Mouse (Mus musculus) embryonic stem cell, embryonic (primary cell): Measurements from ENCODE around the gene Kcnj10.

Experiments
- CTCF ChIA-PET, 4 experiments: fragments of 300-600 bp in 2 of 4; fragments of 350-600 bp in 2 of 4; sonication (Branson Sonifier 250); formaldehyde crosslinking; loops; one replicate each; lab custom pipeline; 2022; ENCODE audit warnings: inconsistent platforms in 2 of 4; lab: Charles Lee
- POLR2A ChIA-PET, 4 experiments: fragments of 300-600 bp in 2 of 4; fragments of 350-600 bp in 2 of 4; sonication (Branson Sonifier 250); formaldehyde crosslinking; loops; one replicate each; lab custom pipeline; 2022; ENCODE audit warnings: antibody characterized with exemption in 4 of 4, inconsistent platforms in 1 of 4; lab: Charles Lee

Kcnj10 gene

GRCm38 (mm10) chr1:172306885-172307284 is 34.1 kb upstream of the Kcnj10 start:
- ChIA-PET CTCF (interaction anchor here in 2 of 4 experiments (0.6 to 1.6 kb wide), 9 partner anchors 10 to 927 kb away, joined by 3 to 9 read pairs (median 3); no protein-coding TSS in a partner anchor), POLR2A (interaction anchor here (0.6 to 2.1 kb wide), 10 partner anchors 9 to 180 kb away, joined by 3 to 8 read pairs (median 4); partner anchors contain the start of genes Atp1a2 (in 2 of the 4), Dcaf8 (in 1 of the 4) and Pex19 (in 1 of the 4))

- CTCF ChIA-PET, result interaction anchor here in 2 of 4 experiments (0.6 to 1.6 kb wide), 14 partner anchors 17 to 482 kb away, joined by 3 to 9 read pairs (median 4); no protein-coding TSS in a partner anchor
- POLR2A ChIA-PET, result interaction anchor here in 3 of 4 experiments (0.5 to 2.1 kb wide), 15 partner anchors 10 to 181 kb away, joined by 3 to 8 read pairs (median 4); partner anchors contain the start of genes Atp1a2 (in 2 of the 3), Dcaf8 (in 2 of the 3), Igsf8 (in 1 of the 3) and Pex19 (in 1 of the 3)
Measured at GRCm38 (mm10) chr1:172307936-172308335, 33.1 kb upstream of the Kcnj10 start.

- CTCF ChIA-PET, result interaction anchor here in 2 of 4 experiments (0.6 to 4.6 kb wide), 14 partner anchors 16 to 482 kb away, joined by 3 to 17 read pairs (median 4); no protein-coding TSS in a partner anchor
Measured at GRCm38 (mm10) chr1:172308409-172308808, 32.6 kb upstream of the Kcnj10 start.

GRCm38 (mm10) chr1:172309699-172310398 is 31.2 kb upstream of the Kcnj10 start:
- ChIA-PET CTCF (interaction anchor here (0.6 to 4.6 kb wide), 31 partner anchors 9 to 1110 kb away, joined by 3 to 25 read pairs (median 4); partner anchors contain the start of genes Atp1a2 (in 1 of the 4), Kcnj10 (in 1 of the 4), Pea15a (in 1 of the 4) and Pex19 (in 1 of the 4)), POLR2A (interaction anchor here in 3 of 4 experiments (0.5 to 3.4 kb wide), 22 partner anchors 9 to 524 kb away, joined by 3 to 19 read pairs (median 3); partner anchors contain the start of gene Dcaf8 (in 1 of the 3))

More at GRCm38 (mm10) chr1:172308409-172308808, 32.6 kb upstream of the Kcnj10 start:
- POLR2A ChIA-PET, result interaction anchor here in 3 of 4 experiments (0.5 to 2.1 kb wide), 15 partner anchors 8 to 169 kb away, joined by 3 to 8 read pairs (median 4); partner anchors contain the start of genes Atp1a2 (in 2 of the 3), Dcaf8 (in 2 of the 3) and Igsf8 (in 1 of the 3)

- POLR2A ChIA-PET, result interaction anchor here (0.6 to 3.4 kb wide), 40 partner anchors 8 to 294 kb away, joined by 3 to 19 read pairs (median 3); partner anchors contain the start of genes Dcaf8 (in 2 of the 4), Copa (in 1 of the 4), Ncstn (in 1 of the 4) and Pigm (in 1 of the 4)
- CTCF ChIA-PET, result interaction anchor here (0.5 to 4.6 kb wide), 33 partner anchors 9 to 1295 kb away, joined by 3 to 25 read pairs (median 4); partner anchors contain the start of genes Atp1a4 (in 1 of the 4), Kcnj10 (in 1 of the 4) and Pex19 (in 1 of the 4)
Measured at GRCm38 (mm10) chr1:172311248-172311906, 29.6 kb upstream of the Kcnj10 start.

- ChIA-PET CTCF (interaction anchor here (0.6 to 4.6 kb wide), 24 partner anchors 8 to 1295 kb away, joined by 3 to 25 read pairs (median 4); partner anchors contain the start of genes Kcnj10 (in 1 of the 4) and Pex19 (in 1 of the 4)), POLR2A (interaction anchor here (0.6 to 3.4 kb wide), 31 partner anchors 9 to 295 kb away, joined by 3 to 19 read pairs (median 3); partner anchors contain the start of genes Pigm (in 2 of the 4), Copa (in 1 of the 4), Dcaf8 (in 1 of the 4) and Kcnj10 (in 1 of the 4))
Measured at GRCm38 (mm10) chr1:172311921-172312767, 28.9 kb upstream of the Kcnj10 start.

- CTCF ChIA-PET, result interaction anchor here in 3 of 4 experiments (1.2 to 4.6 kb wide), 7 partner anchors 11 to 266 kb away, joined by 3 to 25 read pairs (median 12); partner anchors contain the start of gene Kcnj10 (in 1 of the 3)
- POLR2A ChIA-PET, result interaction anchor here in 3 of 4 experiments (0.6 to 3.4 kb wide), 19 partner anchors 11 to 189 kb away, joined by 3 to 19 read pairs (median 3); partner anchors contain the start of genes Pex19 (in 2 of the 3), Pigm (in 2 of the 3), Dcaf8 (in 1 of the 3) and Kcnj10 (in 1 of the 3)
Measured at GRCm38 (mm10) chr1:172312768-172313561, 28.0 kb upstream of the Kcnj10 start.

GRCm38 (mm10) chr1:172313613-172314411 is 27.2 kb upstream of the Kcnj10 start:
- ChIA-PET POLR2A (interaction anchor here in 2 of 4 experiments (0.5 to 3.1 kb wide), 24 partner anchors 9 to 534 kb away, joined by 3 to 15 read pairs (median 4); partner anchors contain the start of genes Pea15a (in 2 of the 2), Pex19 (in 2 of the 2) and Kcnj10 (in 1 of the 2)), CTCF (interaction anchor here in 3 of 4 experiments (0.6 to 2.4 kb wide), 6 partner anchors 9 to 268 kb away, joined by 3 to 14 read pairs (median 3); no protein-coding TSS in a partner anchor)

- ChIA-PET POLR2A (interaction anchor here in 3 of 4 experiments (0.5 to 3.1 kb wide), 22 partner anchors 7 to 233 kb away, joined by 3 to 15 read pairs (median 4); partner anchors contain the start of genes Kcnj10 (in 2 of the 3), Pex19 (in 2 of the 3), Atp1a4 (in 1 of the 3) and Copa (in 1 of the 3)), CTCF (interaction anchor here (0.5 to 2.4 kb wide), 9 partner anchors 8 to 269 kb away, joined by 3 to 14 read pairs (median 3); no protein-coding TSS in a partner anchor)
Measured at GRCm38 (mm10) chr1:172314911-172315310, 26.1 kb upstream of the Kcnj10 start.

- ChIA-PET CTCF (interaction anchor here in 2 of 4 experiments (0.6 to 1.2 kb wide), 5 partner anchors 11 to 174 kb away, joined by 3 to 4 read pairs (median 3); no protein-coding TSS in a partner anchor), POLR2A (interaction anchor here in 1 of 4 experiments (1.4 to 1.5 kb wide), 2 partner anchors 59 to 235 kb away, joined by 3 read pairs; partner anchors contain the start of genes Copa and Pigm)
Measured at GRCm38 (mm10) chr1:172317431-172317830, 23.6 kb upstream of the Kcnj10 start.

GRCm38 (mm10) chr1:172317946-172318345 is 23.1 kb upstream of the Kcnj10 start:
- ChIA-PET POLR2A (interaction anchor here in 1 of 4 experiments (1.5 kb wide), 1 partner anchor 236 kb away, joined by 3 read pairs; the partner anchor contains the start of gene Copa), CTCF (interaction anchor here in 2 of 4 experiments (1.0 to 1.1 kb wide), 2 partner anchors 29 to 51 kb away, joined by 3 read pairs; no protein-coding TSS in a partner anchor)

- ChIA-PET POLR2A (no interaction called here), CTCF (interaction anchor here in 2 of 4 experiments (0.7 to 1.1 kb wide), 3 partner anchors 9 to 174 kb away, joined by 3 read pairs; no protein-coding TSS in a partner anchor)
Measured at GRCm38 (mm10) chr1:172318424-172319035, 22.5 kb upstream of the Kcnj10 start.

- ChIA-PET POLR2A (interaction anchor here in 1 of 4 experiments (1.1 to 1.5 kb wide), 2 partner anchors 170 to 172 kb away, joined by 3 to 4 read pairs; partner anchors contain the start of gene Dcaf8), CTCF (interaction anchor here in 2 of 4 experiments (0.7 to 1.2 kb wide), 5 partner anchors 8 to 190 kb away, joined by 3 to 4 read pairs (median 3); no protein-coding TSS in a partner anchor)
Measured at GRCm38 (mm10) chr1:172319346-172319745, 21.7 kb upstream of the Kcnj10 start.
